Mouse (Mus musculus): Measurements from ENCODE around the gene Bean1.
A peak's percentile ranks its signal among the peaks of the same experiment; 100 is the strongest.

Bean1 gene

GRCm38 (mm10) chr8:104170118-104171049 lies at the start of gene Bean1:
Bean1 (plus strand) TSS chr8:104170442.
- no peak for DNase-seq (ENCODE audit: low spot score)

GRCm38 (mm10) chr8:104121640-104122416 lies 48.4 kb upstream of the Bean1 start:
- DNase-seq (ENCODE audit: low spot score) = no peak

GRCm38 (mm10) chr8:104123080-104123657 lies 47.1 kb upstream of the Bean1 start:
- no peak for DNase-seq (ENCODE audit: low spot score)

DNA sequence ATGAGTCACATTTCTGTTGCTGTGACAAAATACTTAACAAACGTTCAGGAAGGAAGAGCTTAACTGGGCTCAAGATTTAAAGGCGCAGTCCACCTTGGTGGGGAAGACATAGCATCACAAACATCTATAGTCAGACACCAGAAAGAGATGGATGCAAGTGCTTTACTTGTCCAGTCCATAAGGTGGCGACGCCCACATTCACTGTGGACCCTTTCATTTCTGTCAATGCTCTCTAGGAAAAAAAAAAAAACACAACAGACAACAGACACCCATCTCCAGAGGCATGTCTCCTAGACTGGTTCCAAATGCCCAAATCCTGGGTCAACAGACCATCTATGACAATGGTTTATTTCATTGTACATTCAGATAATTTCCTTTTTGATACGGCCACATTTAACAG lies 45.7 kb upstream of the Bean1 start:
- DNase-seq (ENCODE audit: low spot score) = no peak

GRCm38 (mm10) chr8:104127160-104127883 lies 42.9 kb upstream of the Bean1 start:
- DNase-seq (ENCODE audit: low spot score) = peak; percentile 2

GRCm38 (mm10) chr8:104130916-104131315 lies 39.3 kb upstream of the Bean1 start:
- no peak for DNase-seq (ENCODE audit: low spot score)

DNA sequence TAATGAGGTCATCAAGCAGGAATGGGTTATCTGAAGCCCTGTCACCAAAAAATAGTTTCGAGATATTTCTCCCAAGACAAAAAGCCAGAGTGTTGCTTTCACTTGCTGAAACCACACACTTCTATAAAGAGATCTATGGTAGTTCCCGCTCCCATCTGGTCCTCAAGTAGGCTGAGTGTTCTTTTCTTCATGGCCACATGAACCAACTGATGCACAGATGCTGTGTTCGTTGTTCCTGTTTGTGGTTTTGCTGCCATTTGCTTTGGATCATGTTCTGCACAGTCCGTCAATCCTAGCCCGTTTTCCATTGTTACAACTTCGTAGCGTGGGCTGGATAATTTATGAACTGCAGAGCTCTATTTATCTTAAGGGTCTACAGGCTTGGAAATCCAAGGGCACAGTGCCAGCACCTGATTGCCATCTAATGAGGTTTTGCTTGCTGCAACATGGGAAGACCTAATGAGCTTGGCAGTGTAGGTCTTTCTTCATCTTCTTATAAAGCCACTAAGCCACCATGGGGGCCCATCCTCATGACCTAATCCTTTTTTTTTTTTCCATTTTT lies 38.7 kb upstream of the Bean1 start:
- no peak for DNase-seq (ENCODE audit: low spot score)

DNA sequence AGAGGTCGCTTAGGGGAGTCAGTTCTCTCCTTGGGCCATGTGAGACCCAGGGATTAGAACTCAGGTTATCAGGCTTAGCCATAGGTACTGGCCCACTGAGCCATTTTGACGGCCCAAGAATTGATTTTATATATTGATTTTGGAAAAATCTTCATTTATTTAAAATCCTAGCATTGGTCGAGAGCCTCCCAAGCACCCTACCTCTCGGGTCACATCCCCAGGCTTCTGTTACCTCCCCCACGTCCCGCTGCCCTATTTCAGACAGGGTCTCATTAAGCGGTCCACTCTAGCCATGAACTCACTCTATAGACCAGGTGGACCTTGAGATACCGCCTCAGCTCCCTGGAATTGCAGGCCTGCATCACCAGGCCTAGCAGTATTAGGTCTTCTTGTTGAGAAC lies 35.7 kb upstream of the Bean1 start:
- no peak for DNase-seq (ENCODE audit: low spot score)

DNA sequence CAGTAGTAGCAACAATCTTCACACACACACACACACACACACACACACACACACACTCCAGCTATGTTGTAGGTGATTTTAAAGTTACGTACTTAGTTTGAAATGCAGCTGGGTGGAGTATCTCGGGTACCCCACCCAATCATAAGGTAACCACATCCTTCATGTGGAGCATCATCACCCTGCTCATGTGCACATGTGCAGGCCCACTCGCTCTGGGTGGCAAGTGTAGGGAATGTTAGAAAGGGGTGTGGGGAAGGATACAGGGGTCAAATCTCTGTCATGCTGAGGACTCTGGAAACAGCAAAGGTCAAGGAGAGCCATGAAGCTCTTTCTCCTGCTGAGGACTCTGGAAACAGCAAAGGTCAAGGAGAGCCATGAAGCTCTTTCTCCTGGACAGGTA lies 34.0 kb upstream of the Bean1 start:
- no peak for DNase-seq (ENCODE audit: low spot score)

DNA sequence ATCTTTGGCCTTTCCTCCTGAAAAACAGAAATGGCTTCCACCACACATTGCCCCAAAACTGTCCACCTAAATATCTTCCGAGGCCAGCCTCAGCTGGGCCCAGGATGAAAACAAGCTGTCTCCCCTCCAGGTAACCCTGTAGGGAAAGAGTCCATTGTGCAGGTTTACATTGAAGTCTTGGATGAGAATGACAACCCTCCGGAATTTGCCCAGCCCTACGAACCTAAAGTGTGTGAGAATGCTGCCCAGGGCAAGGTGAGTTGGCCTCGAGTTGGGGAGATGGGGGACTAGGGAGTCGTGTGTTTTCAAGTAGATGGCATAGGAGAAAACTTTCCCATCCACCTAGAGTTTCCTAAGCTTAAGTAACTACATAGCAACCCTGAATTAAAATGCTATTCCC lies 32.6 kb upstream of the Bean1 start:
- no peak for DNase-seq (ENCODE audit: low spot score)

DNA sequence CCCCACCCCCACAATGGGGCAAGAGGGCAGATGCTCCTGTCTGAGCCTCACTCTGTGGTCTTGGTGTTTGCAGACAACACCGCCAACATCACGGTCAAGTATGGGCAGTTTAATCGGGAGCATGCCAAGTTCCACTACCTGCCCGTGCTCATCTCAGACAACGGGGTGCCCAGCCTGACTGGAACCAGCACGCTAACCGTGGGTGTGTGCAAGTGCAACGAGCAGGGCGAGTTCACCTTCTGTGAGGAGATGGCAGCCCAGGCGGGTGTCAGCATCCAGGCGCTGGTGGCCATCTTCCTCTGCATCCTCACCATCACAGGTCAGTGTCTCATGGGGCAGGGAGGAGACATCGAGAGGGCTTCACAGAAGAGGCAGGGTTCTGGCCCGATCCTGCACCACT lies 29.6 kb upstream of the Bean1 start:
- DNase-seq (ENCODE audit: low spot score) = no peak

GRCm38 (mm10) chr8:104142415-104142814 lies 27.8 kb upstream of the Bean1 start:
- DNase-seq (ENCODE audit: low spot score) = no peak

- DNase-seq (ENCODE audit: low spot score) = no peak
These were observed 26.9 kb upstream of the Bean1 start for GRCm38 (mm10) chr8:104143379-104143778.

DNA sequence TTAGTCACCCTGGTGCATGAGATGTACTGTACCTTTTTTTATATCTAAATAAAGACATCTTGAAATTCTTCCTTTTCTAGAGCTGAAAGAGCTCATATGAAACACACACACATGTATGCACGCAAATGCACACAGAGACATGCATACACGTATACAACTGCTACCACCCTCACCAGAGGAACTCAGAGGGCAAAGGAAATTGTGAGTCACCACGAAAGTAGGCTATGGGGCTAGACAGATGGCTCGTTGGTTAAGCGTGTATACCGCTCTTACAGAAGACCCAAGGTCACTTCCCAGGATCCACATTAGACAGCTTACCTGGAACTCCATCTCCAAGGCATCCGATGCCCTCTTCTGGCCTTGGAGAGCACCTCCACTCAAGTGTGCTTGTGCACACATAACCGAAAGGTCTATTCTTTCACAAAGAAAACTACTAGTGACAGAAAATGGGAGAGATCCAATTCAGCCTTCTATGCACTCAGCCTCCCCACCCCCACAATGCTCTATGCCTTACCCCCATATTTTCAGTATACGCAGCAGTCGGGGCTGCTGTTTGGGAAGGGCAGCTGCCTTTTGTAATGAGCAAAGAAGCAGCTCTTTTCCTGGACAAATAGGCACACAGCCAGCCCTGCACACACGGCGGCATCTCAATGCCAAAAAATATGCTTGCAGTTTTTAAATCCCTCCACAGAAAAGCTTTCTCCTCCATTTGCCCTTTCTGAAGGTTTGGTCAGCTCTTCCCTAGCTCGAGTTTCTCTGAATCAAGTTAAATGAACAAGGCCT lies 25.6 kb upstream of the Bean1 start:
- DNase-seq (ENCODE audit: low spot score) = no peak

- peak; percentile 55 for DNase-seq (ENCODE audit: low spot score)
These were observed 24.1 kb upstream of the Bean1 start for GRCm38 (mm10) chr8:104145981-104146689.

DNA sequence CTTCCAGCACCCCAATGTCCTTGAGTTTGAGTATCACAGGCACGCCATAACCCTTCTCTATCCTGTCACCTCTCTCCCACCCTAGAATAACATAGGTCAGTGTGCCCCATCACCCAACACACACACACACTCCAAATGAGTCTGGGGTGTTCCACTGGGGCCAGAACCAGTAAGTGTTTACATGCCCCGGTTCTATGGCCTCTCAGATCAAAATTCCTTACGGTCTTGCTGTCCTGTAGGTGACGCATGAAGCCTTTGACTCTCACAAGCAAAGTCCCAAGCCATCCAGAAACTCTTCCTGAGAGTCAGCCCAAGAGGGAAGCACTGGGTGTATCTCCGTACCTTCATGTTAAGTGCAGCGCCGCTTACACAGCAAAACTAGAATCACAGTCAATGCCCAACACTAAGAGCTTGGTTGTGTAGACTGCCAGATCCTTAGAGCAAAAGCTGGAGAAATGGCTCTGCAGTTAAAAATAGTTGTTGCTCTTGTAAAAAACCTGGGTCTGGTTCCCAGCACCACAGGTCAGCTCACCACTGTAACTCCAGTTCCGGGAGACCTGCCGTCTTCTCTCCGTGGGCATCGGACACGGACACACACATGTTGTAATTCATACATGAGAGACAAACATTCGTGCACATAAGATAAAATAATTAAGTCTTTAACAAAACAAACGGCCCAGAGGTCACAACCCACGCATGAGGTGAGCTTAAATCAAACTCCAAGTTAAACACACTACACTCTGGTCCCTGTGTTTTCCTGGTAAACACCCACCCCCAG lies 23.3 kb upstream of the Bean1 start:
- no peak for DNase-seq (ENCODE audit: low spot score)

GRCm38 (mm10) chr8:104147947-104148346 lies 22.3 kb upstream of the Bean1 start:
- DNase-seq (ENCODE audit: low spot score) = no peak

- DNase-seq (ENCODE audit: low spot score) = no peak
These were observed 9.5 kb upstream of the Bean1 start for GRCm38 (mm10) chr8:104160731-104161130.

DNA sequence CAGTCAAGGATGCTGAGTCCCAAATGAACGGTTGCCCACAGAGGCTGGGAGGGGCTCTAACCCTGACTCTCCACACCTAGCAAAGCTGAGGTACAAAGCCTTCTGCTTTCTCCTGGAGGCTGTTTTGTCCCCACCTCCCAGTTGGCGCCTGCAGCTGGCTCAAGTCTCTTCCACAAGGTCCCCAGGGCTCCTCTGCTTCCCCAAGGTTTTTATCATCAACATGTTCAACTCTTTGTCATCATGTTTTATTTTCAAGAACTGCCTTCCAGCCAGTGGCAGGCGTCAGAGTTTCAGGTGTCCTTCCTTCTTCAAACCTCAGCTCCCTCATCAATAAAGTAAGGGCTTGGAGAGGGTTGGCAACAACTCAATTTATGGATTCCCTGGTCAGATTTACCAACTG lies 781 bp upstream of the Bean1 start:
- no peak for DNase-seq (ENCODE audit: low spot score)
